Mouse (Mus musculus) MEL (cell line): Measurements from ENCODE around the gene Hecw2. TPM values are rescaled to one million over a fixed set of nuclear protein-coding genes. Genes with fewer than 3 reads are reported as not detected.

Experiments used
- DNase-seq: peaks from one replicate; pipeline ENCODE4 v3.0.0; 2011; ENCODE audit warnings: low read depth, low spot score
- H3K27ac ChIP-seq: 2 replicates; pipeline ENCODE4 v1.5.1; 2012; ENCODE audit warnings: low read depth, mild to moderate bottlenecking, control low read depth, low read length, moderate library complexity; ENCODE audit not compliant: control insufficient read depth
- H3K27me3 ChIP-seq, 2 experiments: fragments of 150-350 bp in 1 of 2; sonication (generic) in 1 of 2; 2 replicates each; pipeline ENCODE4 v1.6.1; 2012; ENCODE audit warnings: low read length in 2 of 2, mild to moderate bottlenecking in 2 of 2, improper control_type of control experiment in 1 of 2, moderate library complexity in 1 of 2; ENCODE audit not compliant: insufficient read depth in 2 of 2, control insufficient read depth in 1 of 2
- H3K36me3 ChIP-seq, 2 experiments: 2 replicates each; pipeline ENCODE4 v1.6.1; 2012 to 2014; ENCODE audit warnings: low read length in 2 of 2, improper control_type of control experiment in 1 of 2, inconsistent platforms in 1 of 2, mild to moderate bottlenecking in 1 of 2; ENCODE audit not compliant: insufficient read depth in 2 of 2, control insufficient read depth in 1 of 2
- H3K4me1 ChIP-seq, 2 experiments: fragments of 150-350 bp in 1 of 2; sonication (generic) in 1 of 2; 2 replicates each; pipeline ENCODE4 v1.6.1; 2012; ENCODE audit warnings: low read length in 2 of 2, improper control_type of control experiment in 1 of 2, mild to moderate bottlenecking in 1 of 2; ENCODE audit not compliant: insufficient read depth in 2 of 2, control insufficient read depth in 1 of 2
- H3K4me3 ChIP-seq, 2 experiments: fragments of 150-350 bp in 1 of 2; sonication (generic) in 1 of 2; 2 replicates each; pipeline ENCODE4 v1.5.1; 2012; ENCODE audit warnings: low read depth in 2 of 2, low read length in 2 of 2, mild to moderate bottlenecking in 2 of 2, moderate library complexity in 2 of 2, control low read depth in 1 of 2, improper control_type of control experiment in 1 of 2; ENCODE audit not compliant: control insufficient read depth in 1 of 2, insufficient read depth in 1 of 2
- H3K79me2 ChIP-seq: 2 replicates; pipeline ENCODE4 v1.6.1; 2012; ENCODE audit warnings: mild to moderate bottlenecking, low read length, moderate library complexity; ENCODE audit not compliant: control insufficient read depth, poor library complexity, insufficient read depth
- H3K9ac ChIP-seq: 2 replicates; pipeline ENCODE4 v1.6.1; 2012; ENCODE audit warnings: low read depth, mild to moderate bottlenecking, control low read depth, low read length, moderate library complexity; ENCODE audit not compliant: control insufficient read depth, poor library complexity, severe bottlenecking
- H3K9me3 ChIP-seq: fragments of 150-350 bp; sonication (generic); replicated peaks from 2 replicates; pipeline ENCODE4 v1.6.1; 2012; ENCODE audit warnings: mild to moderate bottlenecking, low read length, improper control_type of control experiment, moderate library complexity; ENCODE audit not compliant: insufficient read depth
- CHD2 ChIP-seq: IDR thresholded peaks from 2 replicates; pipeline ENCODE4 v1.6.1; 2011; ENCODE audit warnings: low read length, improper control_type of control experiment
- CTCF ChIP-seq, 3 experiments: IDR thresholded peaks in 2 of 3; conservative IDR thresholded peaks in 1 of 3; 2 replicates each; pipeline ENCODE4 v1.5.1; 2011 to 2012; ENCODE audit warnings: low read length in 3 of 3, low read depth in 2 of 3, mild to moderate bottlenecking in 2 of 3, improper control_type of control experiment in 1 of 3, inconsistent platforms in 1 of 3, mixed read lengths in 1 of 3, moderate library complexity in 1 of 3; ENCODE audit not compliant: control insufficient read depth in 1 of 3, insufficient read depth in 1 of 3, poor library complexity in 1 of 3, severe bottlenecking in 1 of 3
- E2F4 ChIP-seq: IDR thresholded peaks from 2 replicates; pipeline ENCODE4 v1.6.1; 2011; ENCODE audit warnings: low read depth, low read length, improper control_type of control experiment, borderline replicate concordance
- ELF1 ChIP-seq: IDR thresholded peaks from 2 replicates; pipeline ENCODE4 v1.6.1; 2014; ENCODE audit warnings: low read depth, mild to moderate bottlenecking, inconsistent platforms, low read length, improper control_type of control experiment, moderate library complexity
- EP300 ChIP-seq, 2 experiments: IDR thresholded peaks; 2 replicates each; pipeline ENCODE4 v1.6.1; 2011; ENCODE audit warnings: improper control_type of control experiment in 2 of 2, low read length in 2 of 2, low read depth in 1 of 2, mild to moderate bottlenecking in 1 of 2
- GABPA ChIP-seq: IDR thresholded peaks from 2 replicates; pipeline ENCODE4 v1.6.1; 2012; ENCODE audit warnings: low read depth, mild to moderate bottlenecking, inconsistent platforms, low read length, improper control_type of control experiment, moderate library complexity
- JUND ChIP-seq: IDR thresholded peaks from 2 replicates; pipeline ENCODE4 v1.6.1; 2011; ENCODE audit warnings: low read depth, mild to moderate bottlenecking, improper control_type of control experiment, low read length
- KAT2A ChIP-seq: conservative IDR thresholded peaks from 2 replicates; pipeline ENCODE4 v1.6.1; 2012; ENCODE audit warnings: low read depth, low read length, improper control_type of control experiment, inconsistent platforms
- MAFK ChIP-seq: IDR thresholded peaks from 2 replicates; pipeline ENCODE4 v1.6.1; 2011; ENCODE audit warnings: low read depth, mild to moderate bottlenecking, low read length, improper control_type of control experiment, borderline replicate concordance
- MEF2A ChIP-seq: IDR thresholded peaks from 2 replicates; pipeline ENCODE4 v1.6.1; 2014; ENCODE audit warnings: low read depth, mild to moderate bottlenecking, inconsistent platforms, low read length, improper control_type of control experiment; ENCODE audit not compliant: poor library complexity, insufficient replicate concordance, severe bottlenecking; ENCODE audit errors: extremely low read depth
- NRF1 ChIP-seq: IDR thresholded peaks from 2 replicates; pipeline ENCODE4 v1.6.1; 2014; ENCODE audit warnings: low read depth, mild to moderate bottlenecking, inconsistent platforms, low read length, improper control_type of control experiment, moderate library complexity; ENCODE audit not compliant: poor library complexity, insufficient read depth, severe bottlenecking
- POLR2A ChIP-seq, 2 experiments: IDR thresholded peaks; 2 replicates each; pipeline ENCODE4 v1.6.1; 2011 to 2012; ENCODE audit warnings: low read length in 2 of 2, mild to moderate bottlenecking in 2 of 2, control low read depth in 1 of 2, improper control_type of control experiment in 1 of 2, low read depth in 1 of 2, moderate library complexity in 1 of 2; ENCODE audit not compliant: control insufficient read depth in 1 of 2, insufficient read depth in 1 of 2, poor library complexity in 1 of 2
- POLR2AphosphoS2 ChIP-seq: IDR thresholded peaks from 2 replicates; pipeline ENCODE4 v1.6.1; 2011; ENCODE audit warnings: low read length, improper control_type of control experiment
- POLR2AphosphoS5 ChIP-seq: IDR thresholded peaks from 2 replicates; pipeline ENCODE4 v1.6.1; 2012; ENCODE audit warnings: low read depth, borderline replicate concordance, mild to moderate bottlenecking, inconsistent platforms, low read length, moderate library complexity, mixed read lengths
- RAD21 ChIP-seq: IDR thresholded peaks from 2 replicates; pipeline ENCODE4 v1.6.1; 2011; ENCODE audit warnings: mild to moderate bottlenecking, low read depth, low read length, improper control_type of control experiment
- SMC3 ChIP-seq: IDR thresholded peaks from 2 replicates; pipeline ENCODE4 v1.6.1; 2011; ENCODE audit warnings: low read depth, low read length, improper control_type of control experiment
- TCF12 ChIP-seq: IDR thresholded peaks from 2 replicates; pipeline ENCODE4 v1.6.1; 2014; ENCODE audit warnings: low read depth, mild to moderate bottlenecking, inconsistent platforms, low read length, improper control_type of control experiment, moderate library complexity
- UBTF ChIP-seq: IDR thresholded peaks from 2 replicates; pipeline ENCODE4 v1.6.1; 2012; ENCODE audit warnings: low read depth, mild to moderate bottlenecking, inconsistent platforms, low read length, improper control_type of control experiment, moderate library complexity, borderline replicate concordance; ENCODE audit not compliant: insufficient read depth
- USF1 ChIP-seq: IDR thresholded peaks from 2 replicates; pipeline ENCODE4 v1.6.1; 2014; ENCODE audit warnings: low read depth, mild to moderate bottlenecking, inconsistent platforms, low read length, improper control_type of control experiment, moderate library complexity
- ZC3H11A ChIP-seq: IDR thresholded peaks from 2 replicates; pipeline ENCODE4 v1.6.1; 2012; ENCODE audit warnings: low read depth, mild to moderate bottlenecking, inconsistent platforms, low read length, improper control_type of control experiment
- ZMIZ1 ChIP-seq: IDR thresholded peaks from 2 replicates; pipeline ENCODE4 v1.6.1; 2012; ENCODE audit warnings: low read depth, mild to moderate bottlenecking, inconsistent platforms, low read length, improper control_type of control experiment, moderate library complexity
- polyA plus RNA-seq, 2 experiments: library from polyadenylated mRNA; stranded (reverse) in 1 of 2; unstranded in 1 of 2; fragments of >175 nt in 1 of 2; fragments of >200 nt in 1 of 2; gene quantifications; 2 replicates each; pipeline versions ENCODE4 v1.2.1 to v1.2.4; 2012; ENCODE audit warnings: low replicate concordance in 2 of 2, low read depth in 1 of 2; ENCODE audit not compliant: insufficient read length in 2 of 2, insufficient read depth in 1 of 2, missing spikeins in 1 of 2
- total RNA-seq: library from RNA; depleted of rRNA; stranded (reverse); fragments of 300-350 nt; gene quantifications from 2 replicates; pipeline ENCODE4 v1.2.3, GENCODE M21; 2012

Hecw2 gene
- total and polyA plus RNA-seq, 3 experiments, result not detected

DNA sequence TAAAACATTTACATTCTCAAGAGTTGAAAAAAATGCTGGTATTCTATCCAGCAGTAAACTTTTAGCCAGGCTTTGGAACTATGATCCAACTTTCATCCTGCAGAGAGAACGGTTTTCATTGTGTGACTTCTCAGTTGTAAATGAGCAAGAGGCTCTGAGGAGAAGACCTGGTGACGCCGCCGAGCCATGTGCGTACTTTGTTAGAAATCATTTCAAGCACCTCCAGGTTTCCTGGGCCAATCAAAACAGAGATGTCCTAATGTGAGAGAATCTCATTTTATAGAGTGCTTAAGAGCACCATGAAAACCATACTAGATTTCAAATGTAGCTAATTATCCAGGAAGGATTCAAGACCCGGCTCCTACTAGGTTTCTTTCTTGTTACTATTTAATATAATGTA lies 398.7 kb downstream of the Hecw2 start:
- H3K27me3 ChIP-seq, result no peaks in the 10 kb centered on the region
- H3K9ac ChIP-seq, result no peak overlapping the region
- H3K4me1 ChIP-seq, result peaks cover 7 to 14% of the 10 kb centered on the region in 2 experiments
- TF ChIP-seq POLR2A (IDR thresholded peaks at IDR 0.05; ENCODE audit: control insufficient read depth in 1 of 2, insufficient read depth in 1 of 2, low read depth in 1 of 2, low read length in 2 of 2, poor library complexity in 1 of 2) (no peak), MAFK (no peak), CHD2 (no peak), NRF1 (no peak)
- TF ChIP-seq, all 39 proteins: peak for 0
- DNase-seq, result no peak
- no peak overlapping the region for H3K27ac ChIP-seq
- H3K4me3 ChIP-seq, result no peak overlapping the region
- peaks cover 0 to 12% of the 10 kb centered on the region in 2 experiments; a peak in 2 of 4 replicates for H3K36me3 ChIP-seq
- no peaks in the 10 kb centered on the region for H3K79me2 ChIP-seq
- no peaks in the 10 kb centered on the region for H3K9me3 ChIP-seq

- no peaks in the 10 kb centered on the region for H3K79me2 ChIP-seq
- H3K27me3 ChIP-seq, result no peaks in the 10 kb centered on the region
- no peak overlapping the region for H3K4me3 ChIP-seq
- H3K9ac ChIP-seq, result no peak overlapping the region
- H3K9me3 ChIP-seq, result no peaks in the 10 kb centered on the region
- no peak overlapping the region for H3K27ac ChIP-seq
- peaks cover 7 to 15% of the 10 kb centered on the region in 2 experiments for H3K4me1 ChIP-seq
- peaks cover 0 to 13% of the 10 kb centered on the region in 2 experiments; a peak in 2 of 4 replicates for H3K36me3 ChIP-seq
- TF ChIP-seq TCF12 (no peak), POLR2AphosphoS5 (no peak), ZMIZ1 (no peak)
- TF ChIP-seq, all 39 proteins: peak for 0
- no peak for DNase-seq
These were observed 399.4 kb downstream of the Hecw2 start for GRCm38 (mm10) chr1:53795591-53795990.

DNA sequence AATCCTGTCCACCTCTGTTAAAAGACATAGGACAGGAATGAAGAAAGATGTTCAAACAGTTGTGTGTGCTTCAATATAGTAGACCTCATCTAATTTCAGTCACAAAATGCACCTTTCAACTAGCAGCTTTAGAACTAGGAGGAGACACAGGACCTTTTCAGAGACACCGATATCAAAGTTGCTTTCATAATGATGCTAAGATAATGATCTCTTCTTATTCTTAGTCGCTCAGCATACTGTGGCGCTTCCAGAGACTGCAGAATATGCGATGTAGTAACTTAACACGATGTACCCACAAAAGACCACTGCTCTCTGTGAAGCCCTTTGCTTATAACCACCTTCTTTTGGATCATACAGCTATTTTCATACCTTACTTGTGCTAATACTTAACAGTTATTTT lies 399.9 kb downstream of the Hecw2 start:
- H3K9ac ChIP-seq, result no peak overlapping the region
- TF ChIP-seq CHD2, result no peak
- TF ChIP-seq MAFK, result no peak
- TF ChIP-seq ZC3H11A, result no peak
- TF ChIP-seq E2F4, result no peak
- no peak for TF ChIP-seq POLR2AphosphoS5
- TF ChIP-seq MEF2A, result no peak
- no peak for TF ChIP-seq RAD21
- TF ChIP-seq POLR2AphosphoS2, result no peak
- TF ChIP-seq USF1, result no peak
- TF ChIP-seq KAT2A, result no peak
- no peak for TF ChIP-seq EP300 (IDR thresholded peaks at IDR 0.05; ENCODE audit: low read depth in 1 of 2, low read length in 2 of 2)
- TF ChIP-seq GABPA, result no peak
- no peak for TF ChIP-seq UBTF
- no peak for TF ChIP-seq CTCF (IDR thresholded peaks at IDR 0.05 in 2 of 3, conservative IDR thresholded peaks at IDR 0.05 in 1 of 3; ENCODE audit: control insufficient read depth in 1 of 3, insufficient read depth in 1 of 3, low read depth in 2 of 3, low read length in 3 of 3, poor library complexity in 1 of 3, severe bottlenecking in 1 of 3)
- TF ChIP-seq ZMIZ1, result no peak
- no peak for TF ChIP-seq SMC3
- TF ChIP-seq TCF12, result no peak
- no peak for TF ChIP-seq ELF1
- no peak for TF ChIP-seq JUND
- TF ChIP-seq, all 39 proteins: peak for 0
- no peak overlapping the region for H3K4me3 ChIP-seq
- no peaks in the 10 kb centered on the region for H3K27me3 ChIP-seq
- H3K27ac ChIP-seq, result no peak overlapping the region
- peaks cover 7 to 15% of the 10 kb centered on the region in 2 experiments for H3K4me1 ChIP-seq
- H3K36me3 ChIP-seq, result peaks cover 0 to 13% of the 10 kb centered on the region in 2 experiments; a peak in 2 of 4 replicates
- no peak for DNase-seq
- H3K79me2 ChIP-seq, result no peaks in the 10 kb centered on the region
- H3K9me3 ChIP-seq, result no peaks in the 10 kb centered on the region
